Mouse (Mus musculus): ENCODE measurements around the gene Kank2. TPM values are rescaled to one million over a fixed set of nuclear protein-coding genes. Genes with fewer than 3 reads are reported as not detected.

The Kank2 gene
- polyA plus RNA-seq, 1 experiment: 23.0 TPM

GRCm38 (mm10) chr9:21733446-21733845 is 65.1 kb downstream of the Kank2 start:
- H3K4me1 ChIP-seq (ENCODE audit: control insufficient read depth, insufficient read depth, insufficient read length, low read length): peaks cover 23% of the 10 kb centered on the region
- no peaks in the 10 kb centered on the region for H3K27me3 ChIP-seq (ENCODE audit: control insufficient read depth, insufficient read depth, low read length)
- no peak overlapping the region for H3K27ac ChIP-seq (ENCODE audit: insufficient read depth, low read depth, low read length)
- H3K36me3 ChIP-seq (ENCODE audit: control insufficient read depth, insufficient read depth, low read length): peaks cover 63% of the 10 kb centered on the region
- WGBS: 81% methylated on average over 17 of the region's 17 CpGs
- H3K4me3 ChIP-seq (ENCODE audit: low read depth, low read length): no peak overlapping the region
- TF ChIP-seq CTCF (IDR thresholded peaks at IDR 0.05; ENCODE audit: extremely low read depth, insufficient read length, insufficient replicate concordance, low read depth, low read length): no peak
- TF ChIP-seq POLR2A (IDR thresholded peaks at IDR 0.05; ENCODE audit: low read depth, low read length): no peak

- Histone ChIP-seq H3K36me3 (ENCODE audit: control insufficient read depth, insufficient read depth, low read length) (peaks cover 52% of the 10 kb centered on the region), H3K4me3 (ENCODE audit: low read depth, low read length) (no peak overlapping the region), H3K27me3 (ENCODE audit: control insufficient read depth, insufficient read depth, low read length) (no peaks in the 10 kb centered on the region), H3K27ac (ENCODE audit: insufficient read depth, low read depth, low read length) (no peak overlapping the region), H3K4me1 (ENCODE audit: control insufficient read depth, insufficient read depth, insufficient read length, low read length) (peaks cover 23% of the 10 kb centered on the region)
- WGBS: 87% methylated on average over 9 of the region's 9 CpGs
- TF ChIP-seq POLR2A (IDR thresholded peaks at IDR 0.05; ENCODE audit: low read depth, low read length): no peak
- no peak for TF ChIP-seq CTCF (IDR thresholded peaks at IDR 0.05; ENCODE audit: extremely low read depth, insufficient read length, insufficient replicate concordance, low read depth, low read length)
Measured at GRCm38 (mm10) chr9:21732288-21732687, 66.3 kb downstream of the Kank2 start.

- H3K36me3 ChIP-seq (ENCODE audit: control insufficient read depth, insufficient read depth, low read length): peaks cover 27% of the 10 kb centered on the region
- TF ChIP-seq CTCF (IDR thresholded peaks at IDR 0.05; ENCODE audit: extremely low read depth, insufficient read length, insufficient replicate concordance, low read depth, low read length) (no peak), POLR2A (IDR thresholded peaks at IDR 0.05; ENCODE audit: low read depth, low read length) (no peak)
- H3K27me3 ChIP-seq (ENCODE audit: control insufficient read depth, insufficient read depth, low read length): no peaks in the 10 kb centered on the region
- H3K27ac ChIP-seq (ENCODE audit: insufficient read depth, low read depth, low read length): peak overlapping the region; percentile 52
- H3K4me1 ChIP-seq (ENCODE audit: control insufficient read depth, insufficient read depth, insufficient read length, low read length): peaks cover 30% of the 10 kb centered on the region
- no peak overlapping the region for H3K4me3 ChIP-seq (ENCODE audit: low read depth, low read length)
- 34% methylated on average over 7 of the region's 7 CpGs for WGBS
Measured at GRCm38 (mm10) chr9:21729264-21729663, 69.3 kb downstream of the Kank2 start.

GRCm38 (mm10) chr9:21728261-21728832 is 70.2 kb downstream of the Kank2 start:
- Histone ChIP-seq H3K4me1 (ENCODE audit: control insufficient read depth, insufficient read depth, insufficient read length, low read length) (peaks cover 24% of the 10 kb centered on the region), H3K36me3 (ENCODE audit: control insufficient read depth, insufficient read depth, low read length) (peaks cover 18% of the 10 kb centered on the region), H3K27ac (ENCODE audit: insufficient read depth, low read depth, low read length) (peak overlapping the region; percentile 52; the same call in 1 of the 2 replicates), H3K4me3 (ENCODE audit: low read depth, low read length) (no peak overlapping the region), H3K27me3 (ENCODE audit: control insufficient read depth, insufficient read depth, low read length) (no peaks in the 10 kb centered on the region)
- WGBS: 78% methylated on average over 10 of the region's 10 CpGs
- TF ChIP-seq CTCF (IDR thresholded peaks at IDR 0.05; ENCODE audit: extremely low read depth, insufficient read length, insufficient replicate concordance, low read depth, low read length): no peak
- no peak for TF ChIP-seq POLR2A (IDR thresholded peaks at IDR 0.05; ENCODE audit: low read depth, low read length)

GRCm38 (mm10) chr9:21726218-21726975 is 72.1 kb downstream of the Kank2 start:
- TF ChIP-seq CTCF (IDR thresholded peaks at IDR 0.05; ENCODE audit: extremely low read depth, insufficient read length, insufficient replicate concordance, low read depth, low read length) (no peak), POLR2A (IDR thresholded peaks at IDR 0.05; ENCODE audit: low read depth, low read length) (no peak)
- Histone ChIP-seq H3K27me3 (ENCODE audit: control insufficient read depth, insufficient read depth, low read length) (no peaks in the 10 kb centered on the region), H3K36me3 (ENCODE audit: control insufficient read depth, insufficient read depth, low read length) (0 out of 2 replicates have a peak, but pooled peaks cover 2% of the 10 kb centered on the region), H3K4me3 (ENCODE audit: low read depth, low read length) (peak overlapping the region; percentile 34), H3K4me1 (ENCODE audit: control insufficient read depth, insufficient read depth, insufficient read length, low read length) (peaks cover 24% of the 10 kb centered on the region), H3K27ac (ENCODE audit: insufficient read depth, low read depth, low read length) (no peak overlapping the region; the same call in 1 of the 2 replicates)
- WGBS: 42% methylated on average over 14 of the region's 14 CpGs

GRCm38 (mm10) chr9:21725224-21726121 is 73.1 kb downstream of the Kank2 start:
- Histone ChIP-seq H3K27ac (ENCODE audit: insufficient read depth, low read depth, low read length) (peak overlapping the region; percentile 41), H3K4me1 (ENCODE audit: control insufficient read depth, insufficient read depth, insufficient read length, low read length) (peaks cover 25% of the 10 kb centered on the region), H3K27me3 (ENCODE audit: control insufficient read depth, insufficient read depth, low read length) (no peaks in the 10 kb centered on the region), H3K36me3 (ENCODE audit: control insufficient read depth, insufficient read depth, low read length) (no peaks in the 10 kb centered on the region), H3K4me3 (ENCODE audit: low read depth, low read length) (peak overlapping the region; percentile 87)
- WGBS: 40% methylated on average over 23 of the region's 23 CpGs
- TF ChIP-seq CTCF (IDR thresholded peaks at IDR 0.05; ENCODE audit: extremely low read depth, insufficient read length, insufficient replicate concordance, low read depth, low read length) (no peak), POLR2A (IDR thresholded peaks at IDR 0.05; ENCODE audit: low read depth, low read length) (no peak)
